Mouse (Mus musculus): Measurements from ENCODE around the gene Psph. TPM values are rescaled to one million over a fixed set of nuclear protein-coding genes. Genes with fewer than 3 reads are reported as not detected.

Psph gene
- total and polyA plus RNA-seq, 3 experiments: 128 to 252 (median 232) TPM

GRCm38 (mm10) chr5:129740976-129741375 is 46.3 kb downstream of the Psph start:
- dilution Hi-C loops (cut with MboI; ENCODE audit: extremely low pct_ligation_motif_present, extremely low pct_unique_long_range_greater_than_20kb, low sequenced_read_pairs) (no loop called here), in situ Hi-C loops (cut with MboI; ENCODE audit: low pct_ligation_motif_present, low pct_unique_long_range_greater_than_20kb, low sequenced_read_pairs) (no loop called here)
- H3K79me2 ChIP-seq (replicated peaks; ENCODE audit: control insufficient read depth, extremely low read depth, insufficient read depth, poor library complexity, severe bottlenecking): no peaks in the 10 kb centered on the region
- TF ChIP-seq IRF4 (IDR thresholded peaks at IDR 0.05; ENCODE audit: low read depth, low read length) (no peak), RAD21 (IDR thresholded peaks at IDR 0.05; ENCODE audit: low read depth, low read length) (peak; percentile 53), SMC3 (IDR thresholded peaks at IDR 0.05; ENCODE audit: low read depth, low read length) (peak; percentile 36), UBTF (IDR thresholded peaks at IDR 0.05; ENCODE audit: low read depth, low read length) (no peak), CTCF (conservative IDR thresholded peaks at IDR 0.05 in 1 of 2, IDR thresholded peaks at IDR 0.05 in 1 of 2; ENCODE audit: low read depth in 2 of 2, low read length in 2 of 2) (peak; percentile 67 to 74)
- no peak overlapping the region for H3K4me3 ChIP-seq (replicated peaks in 1 of 3; ENCODE audit: low read depth in 2 of 3, low read length in 2 of 3, poor library complexity in 1 of 3)
- peaks cover 10 to 27% of the 10 kb centered on the region in 2 experiments for H3K36me3 ChIP-seq (replicated peaks in 1 of 2; ENCODE audit: control insufficient read depth in 1 of 2, insufficient read depth in 1 of 2, low read length in 1 of 2)
- no peaks in the 10 kb centered on the region for H3K9me3 ChIP-seq (replicated peaks; ENCODE audit: low read length)
- H3K4me2 ChIP-seq (ENCODE audit: insufficient read depth, low read depth, poor library complexity, severe bottlenecking): no peak overlapping the region
- no peaks in the 10 kb centered on the region for H3K27me3 ChIP-seq (replicated peaks)
- H3K4me1 ChIP-seq (ENCODE audit: control insufficient read depth in 1 of 2, insufficient read depth in 2 of 2): no peaks in the 10 kb centered on the region
- no peak overlapping the region for H3K27ac ChIP-seq (ENCODE audit: insufficient read depth, low read depth)
- no peak overlapping the region for H3K9ac ChIP-seq (ENCODE audit: insufficient read depth, low read depth)
- DNase-seq (ENCODE audit: extremely low read depth): peak; percentile 29

GRCm38 (mm10) chr5:129731021-129731420 is 56.2 kb downstream of the Psph start:
- H3K4me3 ChIP-seq (replicated peaks in 1 of 3; ENCODE audit: low read depth in 2 of 3, low read length in 2 of 3, poor library complexity in 1 of 3): no peak overlapping the region
- H3K9me3 ChIP-seq (replicated peaks; ENCODE audit: low read length): no peaks in the 10 kb centered on the region
- H3K79me2 ChIP-seq (replicated peaks; ENCODE audit: control insufficient read depth, extremely low read depth, insufficient read depth, poor library complexity, severe bottlenecking): peaks cover 5% of the 10 kb centered on the region; the same call in 1 of the 2 replicates
- peaks cover 0 to 14% of the 10 kb centered on the region in 2 experiments for H3K36me3 ChIP-seq (replicated peaks in 1 of 2; ENCODE audit: control insufficient read depth in 1 of 2, insufficient read depth in 1 of 2, low read length in 1 of 2)
- H3K4me2 ChIP-seq (ENCODE audit: insufficient read depth, low read depth, poor library complexity, severe bottlenecking): no peak overlapping the region
- DNase-seq (ENCODE audit: extremely low read depth): no peak
- H3K9ac ChIP-seq (ENCODE audit: insufficient read depth, low read depth): no peak overlapping the region
- H3K4me1 ChIP-seq (ENCODE audit: control insufficient read depth in 1 of 2, insufficient read depth in 2 of 2): peaks cover 4 to 8% of the 10 kb centered on the region in 2 experiments; a peak in 3 of 4 replicates
- dilution Hi-C loops (cut with MboI; ENCODE audit: extremely low pct_ligation_motif_present, extremely low pct_unique_long_range_greater_than_20kb, low sequenced_read_pairs) (no loop called here), in situ Hi-C loops (cut with MboI; ENCODE audit: low pct_ligation_motif_present, low pct_unique_long_range_greater_than_20kb, low sequenced_read_pairs) (no loop called here)
- no peak overlapping the region for H3K27ac ChIP-seq (ENCODE audit: insufficient read depth, low read depth)
- TF ChIP-seq RAD21 (IDR thresholded peaks at IDR 0.05; ENCODE audit: low read depth, low read length) (no peak), MEF2A (IDR thresholded peaks at IDR 0.05; ENCODE audit: borderline replicate concordance, low read depth, low read length) (no peak), BHLHE40 (IDR thresholded peaks at IDR 0.05; ENCODE audit: low read depth, low read length) (no peak), EP300 (IDR thresholded peaks at IDR 0.05; ENCODE audit: low read length) (no peak), ZMIZ1 (IDR thresholded peaks at IDR 0.05; ENCODE audit: low read depth, low read length) (no peak), SMC3 (IDR thresholded peaks at IDR 0.05; ENCODE audit: low read depth, low read length) (no peak), MAZ (IDR thresholded peaks at IDR 0.05; ENCODE audit: low read depth, low read length) (no peak), ZNF384 (IDR thresholded peaks at IDR 0.05; ENCODE audit: low read depth, low read length) (no peak), MYC (IDR thresholded peaks at IDR 0.05; ENCODE audit: low read depth, low read length) (no peak), CTCF (conservative IDR thresholded peaks at IDR 0.05 in 1 of 2, IDR thresholded peaks at IDR 0.05 in 1 of 2; ENCODE audit: low read depth in 2 of 2, low read length in 2 of 2) (no peak)
- H3K27me3 ChIP-seq (replicated peaks): no peaks in the 10 kb centered on the region

GRCm38 (mm10) chr5:129730344-129730743 is 56.9 kb downstream of the Psph start:
- Histone ChIP-seq H3K27me3 (replicated peaks) (no peaks in the 10 kb centered on the region), H3K4me2 (ENCODE audit: insufficient read depth, low read depth, poor library complexity, severe bottlenecking) (no peak overlapping the region), H3K4me1 (ENCODE audit: control insufficient read depth in 1 of 2, insufficient read depth in 2 of 2) (peaks cover 4 to 11% of the 10 kb centered on the region in 2 experiments; a peak in 3 of 4 replicates), H3K27ac (ENCODE audit: insufficient read depth, low read depth) (no peak overlapping the region), H3K9ac (ENCODE audit: insufficient read depth, low read depth) (no peak overlapping the region), H3K9me3 (replicated peaks; ENCODE audit: low read length) (no peaks in the 10 kb centered on the region), H3K4me3 (replicated peaks in 1 of 3; ENCODE audit: low read depth in 2 of 3, low read length in 2 of 3, poor library complexity in 1 of 3) (no peak overlapping the region), H3K36me3 (replicated peaks in 1 of 2; ENCODE audit: control insufficient read depth in 1 of 2, insufficient read depth in 1 of 2, low read length in 1 of 2) (peaks cover 0 to 14% of the 10 kb centered on the region in 2 experiments), H3K79me2 (replicated peaks; ENCODE audit: control insufficient read depth, extremely low read depth, insufficient read depth, poor library complexity, severe bottlenecking) (peaks cover 5% of the 10 kb centered on the region; the same call in 1 of the 2 replicates)
- dilution Hi-C loops (cut with MboI; ENCODE audit: extremely low pct_ligation_motif_present, extremely low pct_unique_long_range_greater_than_20kb, low sequenced_read_pairs): no loop called here
- no peak for TF ChIP-seq NRF1 (IDR thresholded peaks at IDR 0.05; ENCODE audit: low read depth, low read length)
- TF ChIP-seq GABPA (IDR thresholded peaks at IDR 0.05; ENCODE audit: insufficient replicate concordance, low read depth, low read length): no peak
- TF ChIP-seq SMC3 (IDR thresholded peaks at IDR 0.05; ENCODE audit: low read depth, low read length): no peak
- no peak for DNase-seq (ENCODE audit: extremely low read depth)
- in situ Hi-C loops (cut with MboI; ENCODE audit: low pct_ligation_motif_present, low pct_unique_long_range_greater_than_20kb, low sequenced_read_pairs): no loop called here

All from CH12.LX (cell line).